Mouse (Mus musculus) T-cell, adult 2 months (primary cell): Measurements from ENCODE around the gene Aig1.

ENCODE experiments used
- DNase-seq: peaks from one replicate; pipeline ENCODE4 v3.0.0; 2022; ENCODE audit warnings: low spot score

The Aig1 gene

GRCm38 (mm10) chr10:13849205-13849604 lies 19.6 kb downstream of the Aig1 start:
- DNase-seq: no peak

- DNase-seq: no peak
These were observed 23.9 kb downstream of the Aig1 start for GRCm38 (mm10) chr10:13844864-13845263.

- DNase-seq: no peak
These were observed 25.0 kb downstream of the Aig1 start for GRCm38 (mm10) chr10:13843746-13844145.

- DNase-seq: no peak
These were observed 25.9 kb downstream of the Aig1 start for GRCm38 (mm10) chr10:13842855-13843254.

GRCm38 (mm10) chr10:13838511-13839126 lies 30.2 kb downstream of the Aig1 start:
- DNase-seq: no peak

GRCm38 (mm10) chr10:13837709-13838456 lies 30.9 kb downstream of the Aig1 start:
- no peak for DNase-seq

- no peak for DNase-seq
These were observed 31.8 kb downstream of the Aig1 start for GRCm38 (mm10) chr10:13836956-13837355.

- no peak for DNase-seq
These were observed 32.9 kb downstream of the Aig1 start for GRCm38 (mm10) chr10:13835737-13836475.

- DNase-seq: no peak
These were observed 34.7 kb downstream of the Aig1 start for GRCm38 (mm10) chr10:13834056-13834455.

- no peak for DNase-seq
These were observed 35.7 kb downstream of the Aig1 start for GRCm38 (mm10) chr10:13833066-13833566.

GRCm38 (mm10) chr10:13832546-13833033 lies 36.2 kb downstream of the Aig1 start:
- no peak for DNase-seq

- no peak for DNase-seq
These were observed 41.6 kb downstream of the Aig1 start for GRCm38 (mm10) chr10:13827150-13827549.

- DNase-seq: no peak
These were observed 55.2 kb downstream of the Aig1 start for GRCm38 (mm10) chr10:13813591-13813990.

- DNase-seq: no peak
These were observed 60.5 kb downstream of the Aig1 start for GRCm38 (mm10) chr10:13808291-13808690.

GRCm38 (mm10) chr10:13806806-13807205 lies 62.0 kb downstream of the Aig1 start:
- no peak for DNase-seq

- DNase-seq: no peak
These were observed 67.5 kb downstream of the Aig1 start for GRCm38 (mm10) chr10:13801296-13801695.

GRCm38 (mm10) chr10:13793458-13793857 lies 75.3 kb downstream of the Aig1 start:
- DNase-seq: no peak

GRCm38 (mm10) chr10:13792788-13793187 lies 76.0 kb downstream of the Aig1 start:
- DNase-seq: no peak

- no peak for DNase-seq
These were observed 79.2 kb downstream of the Aig1 start for GRCm38 (mm10) chr10:13789604-13790003.

- DNase-seq: no peak
These were observed 80.7 kb downstream of the Aig1 start for GRCm38 (mm10) chr10:13788057-13788456.

GRCm38 (mm10) chr10:13782774-13783173 lies 86.0 kb downstream of the Aig1 start:
- no peak for DNase-seq

GRCm38 (mm10) chr10:13782235-13782757 lies 86.5 kb downstream of the Aig1 start:
- no peak for DNase-seq
